Mouse (Mus musculus) fibroblast of lung, adult 2 months (primary cell): ENCODE measurements around the gene Focad.

ENCODE experiments used
- DNase-seq: peaks from one replicate; pipeline ENCODE4 v3.0.0-alpha.2; 2011; ENCODE audit warnings: low read depth

Gene Focad

DNA sequence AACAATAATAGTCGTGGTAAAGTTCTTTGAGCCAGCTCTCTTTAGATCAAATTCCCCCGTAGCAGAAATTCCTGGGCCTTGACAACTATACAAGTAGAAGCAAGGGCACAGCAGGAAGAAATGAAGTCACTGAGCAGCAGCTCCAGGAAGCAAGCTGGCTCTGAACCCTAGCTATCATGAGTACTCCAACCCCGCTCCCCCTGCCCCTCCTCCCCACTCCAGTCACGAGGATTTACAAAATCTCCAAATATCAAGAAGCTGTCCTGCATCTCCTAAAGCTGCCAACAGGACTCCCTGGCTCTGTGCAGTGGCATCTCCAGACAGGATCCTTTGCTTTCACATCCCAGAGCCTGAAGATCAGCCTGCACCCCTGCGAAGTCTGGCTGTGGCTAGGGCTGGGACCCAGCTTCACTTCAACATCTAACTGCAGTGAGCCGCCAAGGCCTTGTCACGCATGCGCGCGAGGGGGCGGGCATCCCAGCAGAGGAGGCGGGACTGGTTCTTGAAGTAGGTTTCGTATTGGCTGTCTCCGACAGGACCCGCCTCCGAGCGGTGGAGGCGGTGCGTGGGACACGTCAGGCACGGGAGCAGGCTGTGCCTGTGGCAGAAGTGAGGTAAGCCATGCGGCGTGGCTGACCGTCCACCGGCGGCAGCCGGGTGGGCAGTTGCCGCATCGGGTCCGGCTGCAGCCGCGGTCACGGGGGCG is at the start of gene Focad:
TSS of gene Focad (plus strand) at position 568 of the 706 bp plus-strand sequence.
- DNase-seq: peak; percentile 93

DNA sequence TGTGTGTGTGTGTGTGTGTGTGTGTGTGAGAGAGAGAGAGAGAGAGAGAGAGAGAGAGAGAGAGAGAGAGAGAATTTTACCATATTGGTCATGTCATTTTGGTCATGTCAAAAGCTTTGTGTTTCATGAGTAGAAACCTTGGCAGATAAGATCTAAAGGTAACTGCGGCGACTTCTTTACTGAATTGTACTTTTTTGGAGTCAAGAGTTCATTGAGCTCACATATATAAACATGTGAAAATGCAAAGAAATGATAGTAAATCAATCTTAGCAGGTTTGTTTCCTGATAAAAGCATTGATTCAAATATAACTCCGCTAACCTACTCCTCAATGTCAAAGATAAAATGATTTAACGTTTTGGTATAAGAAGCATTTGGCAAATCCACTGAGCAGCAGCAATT is 49.3 kb upstream of the Focad start:
- DNase-seq: no peak

DNA sequence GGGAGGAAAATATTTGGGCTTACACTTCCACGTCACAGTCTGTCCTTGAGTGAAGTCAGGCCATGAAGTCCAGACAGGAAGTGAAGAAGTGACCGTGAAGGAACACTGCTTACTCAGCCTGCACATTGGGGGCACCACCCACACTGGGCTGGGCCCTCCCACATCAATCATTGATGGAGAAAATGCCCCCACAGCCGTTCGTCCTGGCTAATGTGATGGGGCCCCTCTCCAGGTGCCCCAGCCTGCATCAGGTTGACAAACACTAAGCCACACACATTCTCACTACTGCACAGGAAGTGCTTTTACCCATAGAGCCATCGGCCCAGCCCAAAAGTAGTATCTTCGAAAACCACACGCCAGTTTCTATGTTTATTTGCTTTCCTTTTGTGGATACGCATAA is 48.1 kb upstream of the Focad start:
- no peak for DNase-seq

DNA sequence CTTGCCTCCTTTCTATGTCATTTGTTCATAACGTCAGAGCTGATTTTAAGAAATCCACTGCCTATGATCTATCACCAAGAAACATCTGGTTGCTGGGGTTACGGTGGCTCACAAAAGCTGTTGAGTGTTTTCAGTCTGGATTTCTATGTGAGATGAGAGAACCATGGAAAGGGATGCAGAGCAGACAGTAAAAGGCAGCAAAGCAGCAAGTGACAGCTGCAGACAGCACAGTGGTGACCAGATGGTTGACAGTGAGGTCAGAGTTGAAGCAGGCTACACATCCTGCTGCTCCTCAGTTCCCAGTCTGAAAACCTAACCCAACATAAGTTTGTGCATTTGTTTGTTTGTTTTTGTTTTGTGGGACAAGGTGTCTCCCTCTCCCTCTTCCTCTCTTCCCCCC is 19.0 kb upstream of the Focad start:
- DNase-seq: no peak

DNA sequence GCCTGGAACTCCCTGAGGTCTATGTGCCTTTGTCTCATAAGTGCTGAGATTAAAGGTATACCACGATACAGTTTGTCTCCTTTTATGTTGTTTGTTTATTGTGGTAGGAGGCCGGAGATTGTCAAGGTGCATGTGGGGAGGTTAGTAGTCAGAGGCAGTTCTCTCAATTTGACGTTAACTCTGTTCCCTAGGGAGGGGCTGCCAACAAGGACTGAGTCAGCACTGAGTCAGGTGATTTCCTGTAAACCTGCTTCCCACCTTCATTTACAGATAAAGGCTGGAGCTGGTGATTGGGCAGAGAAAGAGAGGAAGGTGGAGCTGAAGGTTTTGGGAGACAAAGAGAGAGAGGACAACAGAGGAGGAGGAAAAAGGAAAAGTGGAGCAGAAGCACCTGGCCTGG is 15.4 kb upstream of the Focad start:
- no peak for DNase-seq

DNA sequence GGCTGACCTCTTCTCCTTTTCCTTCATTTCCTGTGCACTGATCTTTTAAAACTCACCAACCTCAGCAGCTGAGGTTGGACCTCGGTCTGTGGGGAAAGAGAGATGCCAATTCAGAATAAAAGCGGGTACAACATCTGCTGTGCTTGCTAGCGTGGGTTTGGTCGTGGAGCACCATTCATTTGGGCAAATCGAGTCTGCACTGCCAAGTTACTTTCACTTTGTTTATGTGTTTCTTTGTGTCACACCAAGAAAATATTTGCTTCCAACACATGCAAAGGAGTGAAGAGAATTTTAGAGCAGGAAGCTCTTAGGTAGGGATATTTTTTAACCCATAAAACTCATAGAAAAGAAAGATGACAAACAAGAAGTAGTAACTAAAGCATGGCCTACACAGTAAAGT is 13.0 kb upstream of the Focad start:
- no peak for DNase-seq

DNA sequence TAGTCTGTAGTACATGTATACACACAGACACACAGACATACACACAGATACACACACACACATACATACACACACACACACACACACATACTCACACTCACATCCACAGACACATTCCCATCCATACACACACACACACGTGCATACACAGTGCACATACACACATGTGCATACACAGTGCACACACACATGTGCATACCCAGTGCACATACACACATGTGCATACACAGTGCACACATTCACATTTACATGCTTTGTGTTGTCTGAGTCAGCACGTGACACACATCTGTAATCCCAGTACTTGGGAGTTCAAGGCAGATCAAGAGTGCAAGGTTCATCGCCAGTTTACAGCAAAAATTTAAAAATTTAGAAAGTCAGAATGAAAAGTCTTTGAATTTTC is 12.5 kb upstream of the Focad start:
- DNase-seq: no peak

DNA sequence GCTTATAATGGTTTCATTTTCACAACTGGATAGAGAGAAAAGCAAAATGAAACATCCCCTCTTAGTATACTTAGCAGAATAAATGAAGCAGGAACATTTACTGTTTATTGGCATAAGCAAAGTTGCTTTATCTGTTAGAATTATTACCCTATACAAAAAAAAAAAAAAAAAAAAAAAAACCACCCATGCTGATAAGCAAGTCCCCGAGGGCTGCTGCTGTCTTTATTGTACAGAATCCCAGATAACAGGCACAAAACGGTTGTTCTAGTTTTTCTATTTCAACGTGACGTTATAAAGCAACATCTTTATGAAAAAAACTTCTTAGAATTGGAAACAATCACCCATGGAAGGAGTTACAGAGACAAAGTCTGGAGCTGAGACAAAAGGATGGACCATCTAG is 12.0 kb upstream of the Focad start:
- no peak for DNase-seq

DNA sequence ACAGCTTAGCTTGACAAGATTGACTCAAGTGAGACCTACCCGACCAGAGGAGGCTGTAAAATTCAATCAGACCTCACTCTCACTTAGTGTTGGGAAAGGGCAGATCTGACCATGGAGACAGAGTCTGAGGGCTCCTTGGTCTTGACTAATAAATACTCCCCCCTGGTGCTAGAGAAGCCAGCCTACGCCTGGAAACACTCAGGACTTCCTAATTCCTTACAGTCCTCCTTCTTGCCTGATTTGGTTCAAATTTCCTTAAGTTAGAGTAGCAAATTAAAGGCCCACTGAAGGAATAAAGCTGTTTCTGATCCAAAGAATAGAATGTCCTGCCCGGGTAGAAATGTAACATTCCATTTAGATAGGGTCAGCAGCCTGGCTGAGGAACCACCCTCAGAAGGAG is 10.6 kb upstream of the Focad start:
- DNase-seq: no peak

DNA sequence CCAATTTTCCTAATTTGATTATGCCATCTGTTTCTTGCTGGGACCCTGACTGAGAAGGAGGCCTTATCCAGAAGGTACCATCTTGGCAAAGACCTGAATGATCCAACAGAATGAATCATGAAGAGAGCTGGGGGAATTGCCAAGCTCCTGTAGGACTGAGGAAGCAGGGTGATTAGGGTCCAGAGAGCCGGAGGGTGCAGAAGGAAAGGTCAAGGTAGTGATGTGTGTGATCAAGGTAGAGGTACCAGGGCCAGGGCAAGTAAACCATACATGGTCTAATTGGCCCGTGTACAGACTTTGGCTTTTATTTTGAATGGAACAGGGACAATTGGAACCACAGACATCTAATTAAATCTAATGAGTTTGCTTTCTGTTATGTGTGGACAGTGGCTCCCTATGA is 4.1 kb upstream of the Focad start:
- no peak for DNase-seq

DNA sequence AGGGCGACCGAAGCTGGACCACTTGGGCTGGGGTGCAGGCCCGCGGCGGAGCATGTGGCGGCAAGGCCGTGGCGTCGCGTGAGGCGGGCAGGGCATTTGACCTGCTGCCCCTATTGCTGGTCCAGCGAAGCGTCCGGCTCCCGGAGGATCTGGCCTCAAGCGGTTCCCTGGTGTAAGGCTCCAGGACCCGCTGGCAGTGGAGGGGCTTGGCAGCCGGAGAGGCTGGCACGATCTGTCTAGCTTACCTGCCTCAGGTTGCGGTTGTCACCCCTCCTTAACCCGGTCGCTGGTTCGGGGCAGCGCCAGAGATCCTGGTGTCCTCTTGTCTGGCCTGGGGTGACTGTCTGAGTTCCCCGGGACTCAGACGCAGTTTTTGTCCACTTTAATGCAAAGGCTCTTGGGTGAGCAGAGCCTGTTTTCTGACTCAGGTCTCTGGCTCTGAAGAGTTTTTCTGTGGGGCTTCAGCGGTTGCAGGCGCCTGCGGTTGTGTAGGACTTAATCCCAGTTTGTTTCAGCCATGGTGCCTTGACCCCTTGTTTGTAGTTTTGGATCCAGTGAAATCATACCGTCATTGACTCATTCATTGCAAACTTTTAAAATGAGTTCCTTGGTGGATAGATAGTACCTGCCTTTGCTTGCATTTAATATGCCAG is 465 bp downstream of the Focad start:
- no peak for DNase-seq

DNA sequence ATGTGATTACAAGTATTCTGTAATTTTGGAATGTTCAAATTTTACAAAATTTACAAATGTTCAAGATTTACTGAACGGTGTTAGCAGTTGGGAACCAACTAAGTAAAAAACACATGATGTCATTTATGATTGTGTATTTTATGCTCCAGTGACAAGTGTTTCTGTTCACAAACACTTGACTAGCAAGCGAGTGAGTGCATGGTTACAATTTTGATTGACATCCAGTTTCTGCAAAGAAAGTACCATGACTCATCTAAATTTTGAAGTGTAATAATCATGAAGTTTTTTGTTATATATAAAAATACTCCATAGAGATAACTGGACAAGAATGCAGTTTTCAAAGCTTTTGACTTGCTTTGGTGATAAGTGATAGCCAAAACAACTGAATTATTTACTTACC is 1.3 kb downstream of the Focad start:
- no peak for DNase-seq

DNA sequence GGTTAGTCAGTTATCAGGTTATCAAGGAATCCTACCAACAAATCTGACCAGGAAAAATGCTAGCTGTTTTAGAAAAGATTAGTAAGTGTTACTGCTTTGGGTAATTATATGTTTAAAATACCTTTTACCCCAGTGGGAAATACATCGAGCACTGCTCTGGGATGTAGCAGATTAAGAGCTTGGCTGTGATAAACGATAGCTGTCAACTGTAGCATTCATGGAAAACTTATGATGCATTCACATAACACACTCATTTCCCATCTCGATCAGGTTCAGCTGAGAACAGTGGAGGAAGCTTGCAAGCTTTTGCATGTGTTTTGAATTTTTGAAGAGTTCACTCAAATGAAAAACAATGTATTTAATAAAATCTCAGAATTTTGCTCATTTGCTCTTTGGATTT is 14.2 kb downstream of the Focad start:
- no peak for DNase-seq

DNA sequence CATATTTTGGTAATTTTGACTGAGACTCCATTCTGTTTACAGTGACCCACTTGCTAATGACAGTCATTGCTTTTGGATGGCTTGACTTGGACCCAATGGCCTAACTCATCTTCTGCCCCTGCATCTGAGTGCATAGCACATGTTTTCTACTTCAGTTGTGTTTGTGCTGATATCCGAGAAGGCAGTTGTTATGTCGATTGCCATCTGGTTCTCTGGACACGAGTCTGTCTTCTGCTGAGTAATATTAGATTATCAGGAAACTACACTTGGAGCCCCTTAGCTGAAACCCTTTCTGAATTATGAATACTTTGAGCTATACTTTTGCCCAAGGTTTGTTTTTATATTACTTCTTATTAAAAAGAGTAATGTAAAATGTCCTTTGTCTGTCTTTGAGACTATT is 22.9 kb downstream of the Focad start:
- no peak for DNase-seq

DNA sequence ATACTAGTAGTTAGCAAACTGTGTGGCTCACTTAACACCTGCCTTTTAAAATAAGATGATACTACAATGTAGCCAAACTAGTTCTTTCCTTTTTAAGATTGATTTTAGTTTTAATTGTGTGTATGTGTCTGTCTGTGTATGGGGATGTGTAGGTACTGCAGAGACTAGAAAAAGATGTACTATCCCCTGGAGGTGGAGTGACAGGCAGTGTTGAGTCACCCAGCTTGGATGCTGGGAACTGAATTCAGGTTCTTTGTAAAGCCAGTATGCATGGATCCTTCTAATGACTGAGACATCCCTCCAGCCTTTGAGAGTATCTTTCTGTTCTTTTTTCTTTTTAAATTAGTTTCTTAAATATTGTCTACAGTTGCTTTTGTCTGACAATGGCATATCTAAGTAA is 23.5 kb downstream of the Focad start:
- no peak for DNase-seq

DNA sequence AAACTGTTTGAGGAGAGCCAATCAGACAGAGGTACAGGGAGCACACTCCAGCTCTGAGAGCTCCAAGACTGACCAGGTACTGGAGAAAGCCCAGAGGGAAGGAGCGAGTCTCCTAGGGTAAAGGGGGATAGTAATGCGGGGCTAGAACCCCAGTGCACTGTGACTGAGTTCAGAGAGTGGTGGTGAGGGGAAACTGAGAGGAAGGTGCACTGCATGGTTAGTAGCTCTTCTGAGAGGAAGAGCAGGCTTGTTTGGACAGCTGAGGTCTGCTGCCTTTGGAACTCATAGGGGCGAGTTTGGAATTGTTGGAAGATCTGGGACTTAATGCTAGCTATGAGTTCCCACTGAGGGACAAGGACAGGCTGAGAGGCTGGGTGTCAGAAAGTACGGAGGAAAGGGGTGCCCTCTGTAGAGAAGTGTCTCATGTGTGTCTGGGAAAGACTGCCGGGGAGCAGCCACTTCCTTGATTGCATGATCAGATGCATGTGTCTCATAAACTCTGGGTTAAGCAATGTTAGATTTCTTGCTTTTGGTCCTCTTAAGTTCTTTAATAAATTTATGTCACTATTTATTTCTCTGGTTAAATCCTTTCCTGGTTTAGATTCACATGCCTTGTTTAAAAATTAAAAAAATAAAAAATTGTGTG is 24.4 kb downstream of the Focad start:
- no peak for DNase-seq

DNA sequence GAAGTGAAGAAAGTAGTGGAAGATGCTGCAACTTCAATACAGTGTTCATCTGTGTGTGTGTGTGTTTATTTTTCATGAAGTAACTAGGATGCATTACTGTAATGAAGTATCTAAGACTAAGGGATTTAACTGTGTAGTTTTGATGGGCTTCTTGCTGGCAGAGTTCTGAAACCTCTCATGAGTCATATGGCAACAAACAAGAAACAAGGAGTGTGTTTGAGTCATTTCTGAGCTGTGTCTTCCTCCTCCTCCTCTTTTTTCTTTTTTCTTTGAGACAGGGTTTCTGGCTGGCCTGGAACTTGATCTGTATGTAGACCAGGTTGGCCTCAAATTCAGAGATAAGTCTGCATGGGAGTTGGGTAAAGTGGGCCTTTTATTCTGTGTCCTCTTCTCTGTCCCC is 25.7 kb downstream of the Focad start:
- peak; percentile 7 for DNase-seq

DNA sequence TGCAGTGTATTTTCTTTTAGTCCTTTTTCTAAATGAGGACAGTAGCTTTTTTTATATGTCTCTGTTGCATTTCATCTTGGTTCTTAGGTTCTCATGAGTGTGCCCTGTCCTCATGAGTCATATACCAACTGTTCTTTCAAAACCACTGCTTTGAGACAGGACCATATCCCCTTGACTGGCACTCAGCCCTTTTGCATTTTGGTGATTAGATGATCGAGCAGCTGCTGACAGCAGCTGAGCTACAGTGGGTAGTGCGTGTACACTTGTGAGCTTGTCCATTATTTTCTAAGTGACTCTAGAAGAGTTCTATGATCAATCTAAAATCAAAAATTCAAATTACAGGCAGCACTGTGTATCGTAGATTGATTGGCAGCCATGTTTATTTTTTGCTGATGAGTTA is 28.0 kb downstream of the Focad start:
- DNase-seq: no peak

DNA sequence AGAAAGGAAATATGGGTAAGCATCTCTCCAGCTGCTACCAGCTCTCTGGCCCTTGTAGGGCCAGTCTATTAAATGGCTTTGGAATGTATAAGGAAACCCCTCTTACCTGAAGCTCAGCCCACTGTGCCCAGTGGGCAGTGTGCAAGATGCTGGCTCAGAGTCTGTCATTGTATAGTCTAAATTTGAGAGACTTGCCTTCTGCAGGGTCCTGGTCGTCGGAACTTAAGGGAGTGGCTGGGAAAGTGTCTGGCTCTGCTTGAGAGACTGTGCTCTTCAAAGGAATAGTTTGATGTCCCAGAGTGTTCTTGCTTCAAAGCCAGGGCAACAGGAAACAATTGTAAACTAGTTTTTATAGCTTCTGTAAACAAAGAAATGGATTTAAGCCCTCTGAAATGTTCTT is 41.5 kb downstream of the Focad start:
- no peak for DNase-seq

DNA sequence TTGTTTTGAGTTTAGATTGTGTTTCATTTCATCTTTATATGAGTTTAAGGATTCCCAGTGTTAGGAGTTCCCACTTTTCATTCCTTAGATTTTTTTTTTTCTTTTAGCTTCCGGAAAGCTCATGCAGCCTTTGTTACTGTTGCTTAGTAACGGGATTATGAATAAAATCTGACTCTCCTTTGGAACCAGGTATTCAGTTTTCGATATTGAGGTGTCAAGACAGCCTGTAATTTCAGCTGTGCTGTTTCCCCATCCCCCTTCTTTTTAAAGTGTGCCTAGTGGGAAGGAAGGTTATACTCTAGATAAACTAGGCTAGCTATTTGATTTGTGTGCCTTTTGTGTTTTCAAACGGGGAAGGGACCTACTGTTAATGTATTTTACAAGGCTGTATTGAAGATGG is 42.1 kb downstream of the Focad start:
- DNase-seq: no peak

DNA sequence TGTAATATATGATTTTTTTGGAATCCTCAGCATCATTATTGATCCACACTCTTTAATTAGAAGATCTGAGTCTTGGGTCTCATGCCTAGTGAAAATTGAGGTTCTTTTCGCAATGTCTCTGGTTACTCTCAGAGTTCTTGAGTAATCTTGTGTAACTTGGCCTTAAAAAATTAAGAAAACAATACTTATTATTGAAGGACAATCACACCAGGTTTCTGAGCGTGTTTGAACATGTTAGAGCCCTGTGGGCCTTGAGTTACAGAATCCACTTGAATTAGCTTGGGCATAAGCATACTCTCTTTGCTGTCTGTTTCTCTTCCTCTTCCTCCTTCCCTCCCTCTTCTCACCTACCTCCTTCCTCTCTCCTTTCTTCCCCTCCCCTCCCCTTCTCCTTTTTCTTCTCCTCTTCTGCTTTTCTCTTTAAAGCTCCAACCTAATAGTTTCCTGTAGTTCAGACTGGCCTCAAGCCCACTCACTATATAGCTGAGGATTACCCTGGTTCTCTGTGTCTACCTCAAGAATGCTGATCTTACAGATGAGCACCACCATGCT is 44.0 kb downstream of the Focad start:
- DNase-seq: no peak

DNA sequence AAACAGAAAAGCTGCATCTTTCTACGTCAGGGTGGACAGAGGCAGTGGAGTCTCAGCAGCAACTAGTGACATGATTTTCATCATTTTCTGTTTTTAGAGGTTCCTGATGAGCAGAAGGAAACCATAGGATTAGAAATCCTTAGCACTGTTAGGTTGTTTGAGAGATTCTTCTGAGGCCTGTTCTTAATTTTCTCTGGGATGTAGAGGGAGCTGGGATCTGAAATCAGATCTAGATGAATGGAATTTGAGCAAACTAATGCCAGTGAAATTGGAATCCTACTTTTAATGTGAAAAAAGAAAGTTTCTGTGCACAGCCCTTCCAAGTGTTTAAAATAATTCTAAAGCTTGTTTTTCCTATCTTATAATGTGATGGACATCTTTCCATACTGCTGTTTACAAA is 55.0 kb downstream of the Focad start:
- DNase-seq: no peak

DNA sequence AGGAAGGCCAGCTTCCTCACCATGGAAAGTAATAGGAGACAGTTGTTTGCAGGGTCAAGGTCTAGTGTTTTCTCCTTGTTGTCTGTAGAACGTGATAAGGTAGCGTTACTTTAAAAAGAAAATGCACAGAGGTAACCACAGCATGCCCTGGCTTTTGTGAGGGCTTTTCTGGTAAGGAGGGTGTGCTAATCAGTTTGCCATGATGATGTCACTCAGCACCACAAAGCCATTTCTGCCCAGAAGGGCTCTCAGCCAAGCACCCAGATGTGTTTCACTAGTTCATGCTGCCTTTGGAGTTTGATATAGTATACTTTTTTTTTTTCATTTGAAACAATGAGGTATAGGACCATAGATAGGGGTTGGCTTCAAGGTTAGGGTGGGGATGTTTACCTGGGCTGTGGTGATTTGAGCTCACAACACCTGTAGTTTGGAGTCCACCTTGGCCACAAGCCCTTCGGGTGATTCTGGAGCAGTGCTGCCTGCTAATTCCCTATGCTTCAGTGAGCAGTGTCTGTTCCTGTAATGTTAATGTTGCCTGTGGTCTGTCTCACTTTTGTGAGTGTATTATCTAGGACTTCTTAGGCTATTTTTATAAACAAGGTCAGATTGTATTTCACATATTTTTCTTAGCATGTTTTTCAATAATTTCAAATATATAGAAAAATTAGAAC is 61.2 kb downstream of the Focad start:
- DNase-seq: peak; percentile 11
